ENCODE assay signal across 8 mouse cellular contexts in genomic region chr9:58204448-58205000, GRCm38 (mm10). TPM values are rescaled to one million over a fixed set of nuclear protein-coding genes. Genes with fewer than 3 reads are reported as not detected.
DNase-seq lines count a peak whose midpoint lies in the region; ATAC-seq lines count a peak whose summit lies in the region.

No protein-coding gene starts in this region.

- H3K9me3 ChIP-seq in hindbrain, embryonic 14.5 days (ENCODE audit: control insufficient read depth, low read length) = no peaks in the 10 kb centered on the region

- peaks cover 56% of the 10 kb centered on the region for H3K27me3 ChIP-seq in hindbrain, embryonic 14.5 days (ENCODE audit: control insufficient read depth, insufficient read depth, low read length)

- peak overlapping the region; percentile 51; the same call in 1 of the 2 replicates for H3K9ac ChIP-seq in hindbrain, embryonic 14.5 days

- peak; percentile 55; the same call in 1 of the 2 replicates for ATAC-seq in hindbrain, embryonic 14.5 days (ENCODE audit: low FRiP score)

- peak overlapping the region; percentile 31 for H3K4me3 ChIP-seq in hindbrain, embryonic 14.5 days (replicated peaks; ENCODE audit: low read length)

- 5% methylated on average over 18 of the region's 18 CpGs for WGBS in hindbrain, embryonic 14.5 days

- H3K36me3 ChIP-seq in hindbrain, embryonic 14.5 days (replicated peaks; ENCODE audit: control insufficient read depth, insufficient read depth) = no peaks in the 10 kb centered on the region

- DNase-seq in T-cell, adult 2 months (ENCODE audit: low spot score) = peak; percentile 78
- peak; percentile 93 to 96 for DNase-seq in cerebellum, postnatal 36 days
- peak; percentile 87 to 91 for DNase-seq in frontal cortex, postnatal 36 days (ENCODE audit: low spot score in 2 of 2)
- peak; percentile 87 for DNase-seq in hindbrain, embryonic 14.5 days (ENCODE audit: low spot score)
- DNase-seq in layer of hippocampus, postnatal 36 days = peak; percentile 89 to 92
- DNase-seq in lung, postnatal 4 days = peak; percentile 88 to 94
- DNase-seq in retina, postnatal 1 day = peak; percentile 91
- peak; percentile 90 for DNase-seq in urinary bladder, adult 2 months (ENCODE audit: low spot score)

- peak overlapping the region; percentile 41; the same call in 1 of the 2 replicates for H3K27ac ChIP-seq in hindbrain, embryonic 14.5 days

- peaks cover 14% of the 10 kb centered on the region; the same call in 1 of the 2 replicates for H3K4me1 ChIP-seq in hindbrain, embryonic 14.5 days (replicated peaks; ENCODE audit: control insufficient read depth, insufficient read depth, low read length)

- peak overlapping the region; percentile 53 for H3K4me2 ChIP-seq in hindbrain, embryonic 14.5 days (replicated peaks)

RNA-seq across cellular contexts. Expression of gene Islr2, which starts 0.4 kb away (rescaled TPM):
- 7.2 and 17.2 TPM in 2 replicates for polyA plus RNA-seq in hindbrain, embryonic 14.5 days (2014; fragmentation: Nextera tagmentation; extraction: Ambion mirVana)
- 100 to 1,000 TPM; 134 to 145 TPM for total RNA-seq in layer of hippocampus, postnatal 36 days (2021)
- 0.15 and 0.19 TPM in 2 replicates for polyA plus RNA-seq in urinary bladder, adult 2 months (2012; rRNA removed)

RNA-seq across cellular contexts. Expression of gene Islr, which starts 0.4 kb away (rescaled TPM):
- 30.4 and 34.8 TPM in 2 replicates for polyA plus RNA-seq in hindbrain, embryonic 14.5 days (2014; fragmentation: Nextera tagmentation; extraction: Ambion mirVana)
- 10 to 100 TPM; 11.5 to 14.5 TPM for total RNA-seq in layer of hippocampus, postnatal 36 days (2021)
- 137 and 139 TPM in 2 replicates for polyA plus RNA-seq in urinary bladder, adult 2 months (2012; rRNA removed)

RNA-seq across cellular contexts. Expression of gene Pml, which starts 45.1 kb away (rescaled TPM):
- 4.3 and 4.4 TPM in 2 replicates for polyA plus RNA-seq in hindbrain, embryonic 14.5 days (2014; fragmentation: Nextera tagmentation; extraction: Ambion mirVana)
- total RNA-seq in layer of hippocampus, postnatal 36 days (2021) = 10 to 100 TPM; 12.8 to 15.4 TPM
- polyA plus RNA-seq in urinary bladder, adult 2 months (2012; rRNA removed) = 14.2 and 21.8 TPM in 2 replicates

RNA-seq across cellular contexts. Expression of gene Stoml1, which starts 48.4 kb away (rescaled TPM):
- 103 TPM in 2 replicates for polyA plus RNA-seq in hindbrain, embryonic 14.5 days (2014; fragmentation: Nextera tagmentation; extraction: Ambion mirVana)
- 10 to 100 TPM; 71.3 to 79.0 TPM for total RNA-seq in layer of hippocampus, postnatal 36 days (2021)
- 60.9 and 66.9 TPM in 2 replicates for polyA plus RNA-seq in urinary bladder, adult 2 months (2012; rRNA removed)

Comparison
In these comparisons a context has a peak if more than half of its experiments do, and no peak if none do; other contexts are left out.
1. Peak in every context shown above with its lines: DNase-seq, ATAC-seq, H3K4me3 ChIP-seq and H3K27ac ChIP-seq.